Mouse (Mus musculus) Patski (cell line): ENCODE results near the gene Appl1. TPM values are rescaled to one million over a fixed set of nuclear protein-coding genes. Genes with fewer than 3 reads are reported as not detected.

Experiments used
- ATAC-seq: fragments of 100-300 bp; one replicate; pipeline ENCODE4 v1.8.0; 2021
- CTCF ChIA-PET: fragments of 350-600 bp; sonication (Branson Sonifier 250); formaldehyde crosslinking; loops from one replicate; lab custom pipeline; 2022; ENCODE audit warnings: inconsistent platforms; lab: Charles Lee
- POLR2A ChIA-PET: fragments of 350-600 bp; sonication (Branson Sonifier 250); formaldehyde crosslinking; loops from one replicate; lab custom pipeline; 2022; ENCODE audit warnings: antibody characterized with exemption, inconsistent platforms; lab: Charles Lee
- DNase-seq: peaks from one replicate; pipeline ENCODE4 v3.0.0-alpha.2; 2011; ENCODE audit warnings: low read depth, low spot score
- H3K27me3 ChIP-seq: fragments of 371-371 bp; one replicate; pipeline ENCODE4 v1.5.1; 2021
- CTCF ChIP-seq: fragments of 100-300 bp; IDR thresholded peaks from one replicate; pipeline ENCODE4 v1.5.1; 2021
- in situ Hi-C: fragments of 300-500 bp; cut with MboI; formaldehyde crosslinking; loops from 3 replicates; pipeline ENCODE4 v1.11.1; 2018; ENCODE audit warnings: low pct_unique_long_range_greater_than_20kb, mixed read lengths
- polyA plus RNA-seq: library from polyadenylated mRNA; unstranded; gene quantifications from one replicate; pipeline ENCODE4 v1.2.3, GENCODE M21; 2021

The Appl1 gene
- polyA plus RNA-seq = 18.3 TPM

- DNase-seq (no peak), ATAC-seq (no peak)
- H3K27me3 ChIP-seq = no peaks in the 10 kb centered on the region
- no peak for TF ChIP-seq CTCF
- in situ Hi-C loops = no loop called here
- ChIA-PET CTCF (interaction anchor here (1.1 to 1.2 kb wide), 2 partner anchors 15 to 41 kb away, joined by 3 read pairs; no protein-coding TSS in a partner anchor), POLR2A (no interaction called here)
Observed at GRCm38 (mm10) chr14:26971106-26971789, at the start of gene Appl1. Gene Appl1 (minus strand): TSS chr14:26971232.

- in situ Hi-C loops = loop anchor here (5.0 to 10.0 kb wide), 2 partner anchors 33 to 325 kb away; partner anchors contain the start of gene Dnah12
- no peaks in the 10 kb centered on the region for H3K27me3 ChIP-seq
- CTCF ChIA-PET = interaction anchor here (0.9 kb wide), 1 partner anchor 11 kb away, joined by 4 read pairs; no protein-coding TSS in a partner anchor
- peak; percentile 57 for DNase-seq
- ATAC-seq = peak; percentile 87
- POLR2A ChIA-PET = no interaction called here
- TF ChIP-seq CTCF = no peak
Observed at GRCm38 (mm10) chr14:27019850-27020249, 48.8 kb upstream of the Appl1 start.

GRCm38 (mm10) chr14:27017936-27018335 lies 46.9 kb upstream of the Appl1 start:
- DNase-seq (no peak), ATAC-seq (no peak)
- POLR2A ChIA-PET = no interaction called here
- TF ChIP-seq CTCF = no peak
- H3K27me3 ChIP-seq = no peaks in the 10 kb centered on the region
- CTCF ChIA-PET = no interaction called here
- in situ Hi-C loops = no loop called here

- CTCF ChIA-PET = no interaction called here
- POLR2A ChIA-PET = no interaction called here
- ATAC-seq = no peak
- no peak for DNase-seq
- H3K27me3 ChIP-seq = no peaks in the 10 kb centered on the region
- TF ChIP-seq CTCF = no peak
- in situ Hi-C loops = no loop called here
Observed at GRCm38 (mm10) chr14:27013658-27014057, 42.6 kb upstream of the Appl1 start.

- ChIA-PET CTCF (interaction anchor here (1.7 kb wide), 1 partner anchor 9 kb away, joined by 3 read pairs; no protein-coding TSS in a partner anchor), POLR2A (interaction anchor here (0.7 kb wide), 1 partner anchor 10 kb away, joined by 3 read pairs; no protein-coding TSS in a partner anchor)
- TF ChIP-seq CTCF = no peak
- H3K27me3 ChIP-seq = no peaks in the 10 kb centered on the region
- no peak for DNase-seq
- in situ Hi-C loops = no loop called here
- ATAC-seq = no peak
Observed at GRCm38 (mm10) chr14:27011561-27011960, 40.5 kb upstream of the Appl1 start.

- peaks cover 10% of the 10 kb centered on the region for H3K27me3 ChIP-seq
- no peak for TF ChIP-seq CTCF
- ChIA-PET CTCF (interaction anchor here (1.7 kb wide), 1 partner anchor 24 kb away, joined by 8 read pairs; no protein-coding TSS in a partner anchor), POLR2A (no interaction called here)
- in situ Hi-C loops = no loop called here
- ATAC-seq = no peak
- no peak for DNase-seq
Observed at GRCm38 (mm10) chr14:27005937-27006336, 34.9 kb upstream of the Appl1 start.

- in situ Hi-C loops = no loop called here
- ATAC-seq = no peak
- no peak for TF ChIP-seq CTCF
- no peak for DNase-seq
- H3K27me3 ChIP-seq = peaks cover 12% of the 10 kb centered on the region
- POLR2A ChIA-PET = interaction anchor here (0.7 kb wide), 1 partner anchor 137 kb away, joined by 3 read pairs; no protein-coding TSS in a partner anchor
- CTCF ChIA-PET = interaction anchor here (2.1 kb wide), 1 partner anchor 26 kb away, joined by 7 read pairs; no protein-coding TSS in a partner anchor
Observed at GRCm38 (mm10) chr14:27004906-27005305, 33.9 kb upstream of the Appl1 start.

GRCm38 (mm10) chr14:27000386-27000785 lies 29.4 kb upstream of the Appl1 start:
- CTCF ChIA-PET = no interaction called here
- in situ Hi-C loops = no loop called here
- peaks cover 21% of the 10 kb centered on the region for H3K27me3 ChIP-seq
- DNase-seq = no peak
- no peak for ATAC-seq
- POLR2A ChIA-PET = no interaction called here
- TF ChIP-seq CTCF = no peak

- H3K27me3 ChIP-seq = peaks cover 11% of the 10 kb centered on the region
- CTCF ChIA-PET = no interaction called here
- TF ChIP-seq CTCF = no peak
- no peak for ATAC-seq
- in situ Hi-C loops = no loop called here
- DNase-seq = no peak
- POLR2A ChIA-PET = no interaction called here
Observed at GRCm38 (mm10) chr14:26996257-26996656, 25.2 kb upstream of the Appl1 start.

- CTCF ChIA-PET = interaction anchor here (1.0 kb wide), 1 partner anchor 35 kb away, joined by 3 read pairs; no protein-coding TSS in a partner anchor
- H3K27me3 ChIP-seq = peaks cover 3% of the 10 kb centered on the region
- in situ Hi-C loops = no loop called here
- TF ChIP-seq CTCF = no peak
- ATAC-seq = no peak
- POLR2A ChIA-PET = no interaction called here
- DNase-seq = no peak
Observed at GRCm38 (mm10) chr14:26994211-26994741, 23.2 kb upstream of the Appl1 start, which contains the start of gene Hesx1. Gene Hesx1 (plus strand): TSS chr14:26994416.

- no peak for TF ChIP-seq CTCF
- POLR2A ChIA-PET = no interaction called here
- in situ Hi-C loops = no loop called here
- CTCF ChIA-PET = interaction anchor here (1.0 kb wide), 1 partner anchor 36 kb away, joined by 3 read pairs; no protein-coding TSS in a partner anchor
- DNase-seq (no peak), ATAC-seq (no peak)
- peaks cover 3% of the 10 kb centered on the region for H3K27me3 ChIP-seq
Observed at GRCm38 (mm10) chr14:26993427-26993826, 22.4 kb upstream of the Appl1 start.
